Mouse (Mus musculus): ENCODE results near the gene Ptrh2. TPM values are rescaled to one million over a fixed set of nuclear protein-coding genes. Genes with fewer than 3 reads are reported as not detected.
A peak's percentile ranks its signal among the peaks of the same experiment; 100 is the strongest.

Gene Ptrh2
- total RNA-seq (2021), result 1 to 10 TPM; 6.0 to 7.9 TPM
- long read RNA-seq, experiment 1, transcript Ptrh2-202 (2 exons, 3,038 nt), result major isoform, 12 of 15 reads
- long read RNA-seq, experiment 1, partial matches to known transcripts, result 2 of 15 reads
- long read RNA-seq, experiment 1, other reads (novel, unspliced or antisense), result 1 of 15 reads
- long read RNA-seq, experiment 2, transcript Ptrh2-202 (2 exons, 3,038 nt), result major isoform, 13 of 18 reads
- long read RNA-seq, experiment 2, partial matches to known transcripts, result 5 of 18 reads
- long read RNA-seq, experiment 2, other reads (novel, unspliced or antisense), result 0 of 18 reads

- Histone ChIP-seq H3K4me3 (peak within 1 kb of the TSS; percentile 91), H3K27ac (peak within 1 kb of the TSS; percentile 99)
- peak; percentile 96 for DNase-seq
- intact Hi-C loops (cut with DNase I), result loop anchor here (5.0 to 10.0 kb wide), 2 partner anchors 74 to 331 kb away; partner anchors contain the start of gene Cltc
- no peak for TF ChIP-seq CTCF (IDR thresholded peaks at IDR 0.05)
Observed at GRCm38 (mm10) chr11:86683395-86684125, at the start of gene Ptrh2, which contains the start of gene Vmp1. Gene Ptrh2, plus strand, starts transcription at chr11:86683985. Gene Vmp1, minus strand, starts transcription at chr11:86683836.

GRCm38 (mm10) chr11:86634396-86634795 lies 49.4 kb upstream of the Ptrh2 start:
- TF ChIP-seq CTCF (IDR thresholded peaks at IDR 0.05), result no peak
- Histone ChIP-seq H3K4me3 (no peak overlapping the region), H3K27ac (no peak overlapping the region)
- intact Hi-C loops (cut with DNase I), result no loop called here
- no peak for DNase-seq

GRCm38 (mm10) chr11:86637697-86638096 lies 46.1 kb upstream of the Ptrh2 start:
- H3K27ac ChIP-seq, result no peak overlapping the region
- DNase-seq, result no peak
- intact Hi-C loops (cut with DNase I), result no loop called here
- TF ChIP-seq CTCF (IDR thresholded peaks at IDR 0.05), result no peak
- H3K4me3 ChIP-seq, result no peak overlapping the region

GRCm38 (mm10) chr11:86641714-86642113 lies 42.1 kb upstream of the Ptrh2 start:
- H3K27ac ChIP-seq, result peak overlapping the region; percentile 31; the same call in 1 of the 2 replicates
- intact Hi-C loops (cut with DNase I), result no loop called here
- TF ChIP-seq CTCF (IDR thresholded peaks at IDR 0.05), result no peak
- no peak overlapping the region for H3K4me3 ChIP-seq
- DNase-seq, result no peak

- DNase-seq, result no peak
- no peak overlapping the region for H3K27ac ChIP-seq
- H3K4me3 ChIP-seq, result no peak overlapping the region
- no peak for TF ChIP-seq CTCF (IDR thresholded peaks at IDR 0.05)
- intact Hi-C loops (cut with DNase I), result no loop called here
Observed at GRCm38 (mm10) chr11:86644553-86644952, 39.2 kb upstream of the Ptrh2 start.

- Histone ChIP-seq H3K4me3 (no peak overlapping the region; the same call in 1 of the 2 replicates), H3K27ac (peak overlapping the region; percentile 60)
- intact Hi-C loops (cut with DNase I), result no loop called here
- no peak for DNase-seq
- TF ChIP-seq CTCF (IDR thresholded peaks at IDR 0.05), result no peak
Observed at GRCm38 (mm10) chr11:86646136-86646834, 37.5 kb upstream of the Ptrh2 start.

- no peak for TF ChIP-seq CTCF (IDR thresholded peaks at IDR 0.05)
- no peak for DNase-seq
- intact Hi-C loops (cut with DNase I), result no loop called here
- peak overlapping the region; percentile 60 for H3K27ac ChIP-seq
- no peak overlapping the region; the same call in 1 of the 2 replicates for H3K4me3 ChIP-seq
Observed at GRCm38 (mm10) chr11:86646885-86647459, 36.8 kb upstream of the Ptrh2 start.

GRCm38 (mm10) chr11:86647706-86648447 lies 35.9 kb upstream of the Ptrh2 start:
- Histone ChIP-seq H3K4me3 (no peak overlapping the region), H3K27ac (no peak overlapping the region)
- intact Hi-C loops (cut with DNase I), result no loop called here
- no peak for TF ChIP-seq CTCF (IDR thresholded peaks at IDR 0.05)
- DNase-seq, result no peak

- DNase-seq, result no peak
- H3K27ac ChIP-seq, result no peak overlapping the region
- no peak overlapping the region for H3K4me3 ChIP-seq
- TF ChIP-seq CTCF (IDR thresholded peaks at IDR 0.05), result no peak
- intact Hi-C loops (cut with DNase I), result no loop called here
Observed at GRCm38 (mm10) chr11:86649542-86649941, 34.2 kb upstream of the Ptrh2 start.

GRCm38 (mm10) chr11:86650676-86651075 lies 33.1 kb upstream of the Ptrh2 start:
- no peak for TF ChIP-seq CTCF (IDR thresholded peaks at IDR 0.05)
- Histone ChIP-seq H3K4me3 (no peak overlapping the region), H3K27ac (no peak overlapping the region)
- intact Hi-C loops (cut with DNase I), result no loop called here
- DNase-seq, result no peak

- intact Hi-C loops (cut with DNase I), result no loop called here
- H3K4me3 ChIP-seq, result no peak overlapping the region
Observed at GRCm38 (mm10) chr11:86652578-86652979, 31.2 kb upstream of the Ptrh2 start.

GRCm38 (mm10) chr11:86653446-86653845 lies 30.3 kb upstream of the Ptrh2 start:
- peak overlapping the region; percentile 61 for H3K27ac ChIP-seq

More at GRCm38 (mm10) chr11:86652578-86652979, 31.2 kb upstream of the Ptrh2 start:
- TF ChIP-seq CTCF (IDR thresholded peaks at IDR 0.05), result no peak
- no peak overlapping the region for H3K27ac ChIP-seq
- no peak for DNase-seq

More at GRCm38 (mm10) chr11:86653446-86653845, 30.3 kb upstream of the Ptrh2 start:
- intact Hi-C loops (cut with DNase I), result loop anchor here (1.0 kb wide), 1 partner anchor 85 kb away; no protein-coding TSS in a partner anchor
- H3K4me3 ChIP-seq, result peak overlapping the region; percentile 23; the same call in 1 of the 2 replicates
- DNase-seq, result peak; percentile 31
- peak; percentile 94 for TF ChIP-seq CTCF (IDR thresholded peaks at IDR 0.05)
